Mouse (Mus musculus): ENCODE results near the gene Snx33.
"Not testable (repeated sequence)": the region's sequence is repeated elsewhere in the genome, so short reads cannot be mapped to it uniquely, and the experiment has no call there.

DNA sequence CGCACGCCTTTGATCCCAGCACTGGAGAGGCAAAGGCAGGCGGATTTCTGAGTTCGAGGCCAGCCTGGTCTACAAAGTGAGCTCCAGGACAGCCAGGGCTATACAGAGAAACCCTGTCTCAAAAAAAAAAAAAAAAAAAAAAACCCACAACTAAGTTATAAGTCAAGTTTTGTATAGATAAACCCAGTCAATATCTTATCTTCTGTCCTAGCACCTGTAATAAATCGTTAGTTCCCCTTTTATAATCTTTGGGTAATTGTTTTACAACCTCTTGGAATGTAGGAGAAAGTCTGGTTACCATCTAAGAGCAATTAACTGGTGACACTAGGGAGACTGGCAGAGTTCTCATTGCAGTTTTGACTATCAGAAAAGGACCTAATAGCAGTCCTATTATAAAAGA, 20.5 kb upstream of the Snx33 start:
- TF ChIP-seq CTCF (IDR thresholded peaks at IDR 0.05; ENCODE audit: control insufficient read depth, insufficient read depth, low read length); POLR2A (IDR thresholded peaks at IDR 0.05; ENCODE audit: borderline replicate concordance, control insufficient read depth, low read depth, low read length): not testable (repeated sequence)

Data from bone marrow, adult 2 months (tissue).